Mouse (Mus musculus) heart, adult 18-20 months (tissue): ENCODE data around the gene Crebrf. TPM values are rescaled to one million over a fixed set of nuclear protein-coding genes. Genes with fewer than 3 reads are reported as not detected.

Experiments
- DNase-seq, 2 experiments: peaks; one replicate each; pipeline ENCODE4 v3.0.0; 2021 to 2022; ENCODE audit warnings: mixed read lengths in 1 of 2
- total RNA-seq, 2 experiments: library from RNA; stranded (reverse); gene quantifications; 2 replicates each; pipeline ENCODE4 v1.2.3; 2021

Crebrf gene
- total RNA-seq, 2 experiments from 2014 or later = 64.6 to 75.1 TPM

GRCm38 (mm10) chr17:26705463-26706359, 9.7 kb upstream of the Crebrf start:
- DNase-seq = no peak

DNA sequence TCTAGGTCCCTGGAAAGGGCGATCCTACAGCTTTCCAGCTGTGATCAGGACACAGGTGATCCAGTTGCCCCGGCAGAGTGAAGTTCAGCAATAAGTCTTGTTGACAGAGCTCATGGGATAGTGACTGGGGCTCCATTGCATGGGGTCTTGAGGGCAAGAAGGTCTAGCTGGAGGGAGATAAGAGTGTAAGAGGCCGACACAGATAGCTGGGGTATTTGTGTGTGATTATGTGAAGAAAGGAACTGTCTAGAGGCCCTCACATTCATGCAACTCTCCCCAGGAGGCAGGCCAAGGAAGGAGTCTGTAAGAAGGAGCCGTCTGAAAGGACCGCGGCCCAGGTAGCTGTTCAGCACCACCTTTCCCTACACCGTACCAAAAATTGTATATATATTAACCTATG, 8.4 kb upstream of the Crebrf start:
- DNase-seq = no peak

- DNase-seq = no peak
These were observed 7.0 kb upstream of the Crebrf start for GRCm38 (mm10) chr17:26708499-26708898.

- DNase-seq = no peak
These were observed 6.4 kb upstream of the Crebrf start for GRCm38 (mm10) chr17:26708993-26709590.

GRCm38 (mm10) chr17:26710049-26710448, 5.4 kb upstream of the Crebrf start:
- DNase-seq = no peak

- DNase-seq = peak; percentile 96 to 98
These were observed 667 bp downstream of the Crebrf start for GRCm38 (mm10) chr17:26715916-26716717.

- no peak for DNase-seq
These were observed 2.4 kb downstream of the Crebrf start for GRCm38 (mm10) chr17:26717868-26718267.

GRCm38 (mm10) chr17:26719405-26719804, 4.0 kb downstream of the Crebrf start:
- no peak for DNase-seq

GRCm38 (mm10) chr17:26721802-26722201, 6.4 kb downstream of the Crebrf start:
- no peak for DNase-seq

- no peak for DNase-seq
These were observed 9.3 kb downstream of the Crebrf start for GRCm38 (mm10) chr17:26724790-26725189.

DNA sequence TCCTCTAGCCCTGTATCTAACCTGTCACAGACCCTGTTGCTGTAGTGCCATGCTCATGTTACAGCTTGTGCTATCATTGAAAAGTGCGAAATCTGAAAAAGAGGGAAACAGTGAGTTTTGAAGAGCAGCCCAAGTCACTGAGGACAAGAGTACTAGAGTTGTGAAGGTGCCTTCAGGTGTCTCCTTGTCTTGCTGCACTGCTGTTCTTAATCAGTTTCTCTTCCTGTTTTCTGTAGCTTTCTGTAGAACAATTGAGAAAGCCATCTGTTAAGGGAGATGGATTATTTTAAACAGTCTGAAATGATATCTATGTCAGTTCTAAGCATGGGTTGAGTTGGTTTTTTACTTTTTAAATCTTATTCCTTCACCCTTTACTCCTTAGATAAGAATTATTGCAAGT, 11.2 kb downstream of the Crebrf start:
- DNase-seq = no peak

GRCm38 (mm10) chr17:26727110-26727755, 11.8 kb downstream of the Crebrf start:
- peak in 1 of 2 experiments; percentile 13 for DNase-seq

DNA sequence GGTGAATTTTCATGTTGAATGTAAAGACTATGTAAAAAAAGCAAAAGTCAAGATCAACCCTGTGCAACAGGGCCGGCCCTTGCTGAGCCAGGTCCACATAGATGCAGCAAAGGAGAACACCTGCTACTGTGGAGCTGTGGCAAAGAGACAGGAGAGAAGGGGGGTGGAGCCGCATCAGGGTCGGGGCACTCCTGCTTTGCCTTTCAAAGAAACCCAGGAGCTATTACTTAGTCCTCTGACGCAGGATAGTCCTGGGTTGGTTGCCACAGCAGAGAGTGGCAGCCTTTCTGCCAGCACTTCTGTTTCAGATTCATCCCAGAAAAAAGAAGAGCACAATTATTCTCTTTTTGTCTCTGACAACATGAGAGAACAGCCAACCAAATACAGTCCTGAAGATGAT, 27.1 kb downstream of the Crebrf start:
- DNase-seq = no peak

GRCm38 (mm10) chr17:26743294-26743693, 27.8 kb downstream of the Crebrf start:
- DNase-seq = no peak

DNA sequence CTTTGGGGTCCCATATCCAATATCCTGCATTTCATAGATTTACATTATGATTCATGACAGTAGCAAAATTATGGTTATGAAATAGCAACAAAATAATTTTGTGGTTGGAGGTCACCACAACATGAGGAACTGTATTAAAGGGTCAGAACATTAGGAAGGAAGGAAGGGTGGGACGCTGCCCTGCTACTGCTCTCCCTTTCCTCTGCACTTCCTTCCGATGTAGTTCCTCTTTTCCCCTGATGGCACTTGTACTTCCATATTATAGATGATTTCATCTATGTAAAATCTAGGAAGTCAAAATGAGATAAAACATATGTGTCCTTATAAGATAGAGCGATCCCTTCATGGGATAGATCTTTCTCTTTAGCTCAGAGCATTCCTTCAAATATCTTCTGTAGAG, 34.5 kb downstream of the Crebrf start:
- DNase-seq = no peak

DNA sequence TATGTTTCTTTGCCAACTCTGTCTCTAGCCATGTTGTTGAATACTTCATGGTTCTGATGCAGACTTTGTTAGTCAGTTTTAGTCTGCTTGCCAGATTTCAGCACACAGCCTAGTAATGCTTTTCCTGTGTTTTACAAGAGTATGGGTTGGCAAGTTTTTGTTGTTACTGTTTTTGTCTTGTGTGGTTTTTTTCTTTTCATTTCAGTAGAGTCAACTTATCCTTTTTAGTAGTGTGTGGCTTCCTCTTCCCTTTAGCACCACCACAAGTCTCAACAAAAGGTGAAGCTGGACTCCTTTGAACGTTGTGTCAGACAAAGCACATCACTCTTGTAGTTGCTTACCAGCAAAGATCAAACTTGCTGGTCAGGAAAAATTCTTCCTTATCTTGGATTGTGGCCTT, 36.8 kb downstream of the Crebrf start:
- DNase-seq = no peak

GRCm38 (mm10) chr17:26753476-26753875, 38.0 kb downstream of the Crebrf start:
- peak in 1 of 2 experiments; percentile 13 for DNase-seq

DNA sequence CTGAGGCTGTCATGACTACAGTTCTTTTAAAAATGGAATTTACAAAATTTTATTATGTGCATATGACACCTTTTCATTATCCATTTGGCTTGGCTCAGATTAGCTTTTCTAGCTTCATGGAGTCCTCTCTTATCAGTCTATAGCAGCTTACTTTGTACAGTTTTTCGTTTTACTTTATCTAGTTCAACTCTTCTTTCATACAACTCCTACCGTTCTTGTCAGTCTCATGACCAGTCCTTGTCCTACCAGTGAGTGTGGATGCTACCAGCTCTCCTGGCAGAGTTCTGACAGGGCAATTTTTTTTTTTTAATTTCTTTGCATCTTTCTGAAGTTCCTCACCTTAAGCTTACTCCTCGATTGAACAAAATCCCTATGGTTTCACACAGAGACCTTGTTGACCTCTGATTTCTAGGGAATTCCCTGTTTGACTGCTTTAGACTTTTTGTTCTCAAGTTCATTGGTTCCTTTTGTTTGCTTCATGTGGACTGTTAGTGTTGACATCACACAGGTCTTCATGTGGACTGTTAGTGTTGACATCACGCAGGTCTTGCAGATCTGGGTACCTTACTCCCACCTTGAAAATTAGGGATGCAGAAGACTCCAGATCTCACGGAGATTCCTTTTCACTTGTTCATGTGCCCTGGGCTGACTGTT, 51.8 kb downstream of the Crebrf start:
- no peak for DNase-seq

- DNase-seq = no peak
These were observed 52.3 kb downstream of the Crebrf start for GRCm38 (mm10) chr17:26767754-26768124.

DNA sequence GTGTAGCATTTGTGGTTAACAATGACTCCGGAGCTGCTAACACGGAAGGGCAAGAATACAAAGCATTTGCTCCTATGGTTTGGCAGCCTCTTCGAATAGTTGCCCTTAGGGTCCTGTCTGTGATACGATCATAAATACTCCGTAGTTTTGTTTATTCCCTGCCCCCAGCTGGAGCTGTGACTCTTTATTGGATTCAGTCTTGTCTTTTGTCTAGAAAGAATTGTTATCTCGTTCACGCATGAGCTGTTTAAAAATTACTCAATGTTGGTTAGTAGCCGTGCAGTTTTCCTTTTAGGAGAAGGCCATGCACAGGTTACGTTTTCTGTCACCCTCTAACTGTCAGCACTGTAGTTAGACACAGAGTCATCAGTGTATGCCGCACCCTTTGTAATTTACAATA, 60.8 kb downstream of the Crebrf start:
- DNase-seq = no peak

GRCm38 (mm10) chr17:26778001-26778400, 62.6 kb downstream of the Crebrf start:
- no peak for DNase-seq
